Mouse (Mus musculus) frontal cortex, postnatal 36 days (tissue): Measurements from ENCODE around the gene Hoxa7.
A peak's percentile ranks its signal among the peaks of the same experiment; 100 is the strongest.

ENCODE experiments used
- DNase-seq, 2 experiments: peaks; one replicate each; pipeline ENCODE4 v3.0.0; 2022; ENCODE audit warnings: low spot score in 2 of 2

Hoxa7 gene

DNA sequence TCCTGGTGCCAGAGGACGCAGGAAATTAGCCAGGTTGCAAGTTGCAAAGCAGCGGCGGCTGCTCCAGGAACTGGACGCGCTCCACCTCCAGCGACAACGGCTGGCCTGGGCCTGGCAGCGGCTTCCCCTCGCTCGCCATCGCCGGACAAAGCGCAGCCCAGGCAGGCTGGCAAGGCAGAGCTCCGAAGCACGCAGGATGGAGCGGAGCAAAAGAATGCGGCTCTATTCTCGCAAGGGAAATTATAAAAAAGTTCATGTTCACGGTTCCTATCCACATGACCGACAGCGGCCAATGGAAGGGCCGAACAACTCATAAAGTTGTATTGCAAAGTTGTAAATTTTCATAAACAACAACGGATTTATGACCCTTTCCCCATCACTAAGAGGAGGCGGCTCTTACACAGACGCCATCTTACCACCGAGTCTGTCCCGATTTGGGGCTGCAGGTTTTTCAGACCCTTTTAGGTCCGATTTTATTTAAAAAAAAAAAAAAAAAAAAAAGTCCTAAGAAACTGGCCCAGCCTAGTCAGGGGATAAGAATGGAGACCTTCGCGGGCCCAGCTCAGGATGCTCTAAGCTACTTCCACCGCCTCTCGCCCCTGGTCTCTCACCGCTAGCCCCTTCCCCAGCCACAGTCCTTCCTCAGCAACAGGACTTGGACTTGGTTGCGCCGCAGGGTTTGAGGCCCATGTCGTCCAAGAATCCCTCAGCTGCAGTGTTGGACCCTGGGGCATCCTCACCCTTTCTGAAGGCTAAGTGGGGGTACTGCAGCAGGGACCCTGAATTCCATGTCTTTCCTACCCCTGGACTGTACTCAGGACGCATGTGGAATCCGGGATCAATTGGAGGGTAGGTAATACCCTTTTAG, 8.3 kb downstream of the Hoxa7 start, which contains the start of the genes Hoxa3 and Gm28308:
Gene Hoxa3 (minus strand): TSS at position 218 of the 868 bp plus-strand sequence.
Gene Gm28308 (minus strand): TSS at position 221 of the 868 bp plus-strand sequence.
- no peak for DNase-seq

DNA sequence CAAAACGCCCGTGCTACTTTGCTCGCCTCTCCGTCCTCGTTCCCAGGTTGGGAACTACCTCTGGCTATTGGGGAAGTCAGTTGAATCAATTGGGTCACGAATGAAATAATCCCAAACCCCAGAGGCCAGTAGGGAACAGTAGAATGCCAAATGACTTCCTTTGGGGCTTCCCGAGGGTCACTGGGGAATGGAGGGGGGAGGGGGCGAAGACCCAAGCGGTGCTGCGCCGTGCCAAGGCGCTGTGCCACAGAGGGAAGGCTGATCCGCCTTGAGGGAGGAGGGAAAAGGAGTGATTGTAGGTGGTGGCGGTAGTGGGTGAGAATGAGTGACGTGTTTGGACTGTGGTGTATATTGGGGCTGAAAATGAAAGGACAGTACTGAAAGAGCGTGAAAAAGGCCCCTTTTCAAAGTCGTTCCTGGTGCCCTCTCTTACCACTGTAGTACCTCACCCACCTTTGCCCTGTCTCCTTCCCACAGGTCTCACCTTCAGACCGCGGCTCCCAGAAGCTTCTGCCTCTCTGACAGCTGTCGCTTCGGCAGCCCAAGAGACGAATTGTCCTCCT, 9.0 kb downstream of the Hoxa7 start:
- no peak for DNase-seq

DNA sequence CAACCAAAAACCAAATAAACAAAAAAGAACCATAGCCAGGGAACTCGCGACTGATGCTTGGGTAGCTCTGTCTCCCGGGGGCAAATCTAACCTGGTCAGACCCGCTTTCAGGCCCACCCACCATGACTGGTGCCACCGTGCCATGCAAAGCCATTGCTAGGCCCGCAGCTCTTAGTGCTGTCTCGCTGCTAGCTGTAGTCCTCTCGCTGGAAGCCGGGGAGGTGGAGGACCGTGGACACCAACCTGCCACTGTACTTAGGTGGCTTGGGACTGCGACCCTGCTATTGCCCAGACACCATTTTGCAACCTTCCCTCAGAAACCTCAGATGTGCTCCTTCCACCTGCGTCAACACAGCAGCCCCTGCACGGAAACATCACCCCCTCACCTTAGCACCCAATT, 9.7 kb downstream of the Hoxa7 start:
- no peak for DNase-seq

DNA sequence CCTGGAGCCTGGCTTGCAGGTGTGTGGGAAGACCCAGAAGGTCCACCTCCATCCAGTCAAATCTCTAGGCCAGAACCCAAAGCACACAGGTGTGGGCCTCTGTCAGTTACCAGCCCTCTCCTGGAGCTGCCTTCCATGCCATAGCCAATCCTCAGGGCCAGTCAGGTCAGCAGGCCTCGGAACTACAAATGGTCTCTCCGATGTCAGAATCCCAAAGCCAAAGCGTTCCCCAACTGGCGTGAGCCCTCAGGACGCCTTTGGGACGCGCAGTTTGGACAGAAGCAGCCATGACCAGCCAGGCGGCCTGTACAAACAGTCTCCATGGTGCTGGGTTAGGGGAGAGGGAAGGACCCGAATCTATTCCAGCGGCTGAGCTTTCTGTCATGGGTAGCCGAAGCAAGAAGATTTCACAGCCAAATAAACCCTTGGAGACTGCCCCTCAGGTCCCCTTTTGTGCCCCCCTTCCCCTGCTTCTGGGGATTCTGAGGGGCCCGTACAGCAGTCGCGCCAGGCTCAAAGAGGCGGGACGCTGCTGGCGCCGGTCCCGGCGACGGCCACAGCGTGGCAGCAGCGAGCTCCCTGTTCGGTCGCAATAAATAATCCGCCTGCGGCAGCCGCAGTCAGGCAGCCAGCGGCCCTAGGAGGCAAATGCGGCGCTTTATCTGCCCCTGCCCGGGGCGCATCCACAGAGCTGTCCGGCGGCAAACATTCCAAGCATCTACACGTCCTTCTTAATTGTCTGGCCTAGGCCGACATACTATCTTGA, 10.3 kb downstream of the Hoxa7 start:
- DNase-seq: peak in 1 of 2 experiments; percentile 56

DNA sequence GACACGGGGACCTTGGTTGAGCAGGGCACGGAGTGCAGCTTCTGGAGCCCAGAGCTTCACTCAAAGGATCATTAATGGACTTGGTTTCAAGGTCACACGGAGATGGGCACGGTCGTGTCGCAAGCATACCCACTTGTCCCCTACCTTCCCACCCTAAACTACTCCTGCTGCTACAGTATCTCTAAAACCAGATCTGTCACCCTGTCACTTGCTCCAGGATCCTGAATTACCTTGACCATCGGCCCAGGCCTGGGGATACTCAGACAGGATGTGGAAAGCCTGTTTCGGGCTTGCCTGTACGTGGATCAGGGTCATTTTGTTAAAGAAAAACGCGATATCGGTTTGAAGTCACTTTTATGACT, 12.0 kb downstream of the Hoxa7 start:
- no peak for DNase-seq

DNA sequence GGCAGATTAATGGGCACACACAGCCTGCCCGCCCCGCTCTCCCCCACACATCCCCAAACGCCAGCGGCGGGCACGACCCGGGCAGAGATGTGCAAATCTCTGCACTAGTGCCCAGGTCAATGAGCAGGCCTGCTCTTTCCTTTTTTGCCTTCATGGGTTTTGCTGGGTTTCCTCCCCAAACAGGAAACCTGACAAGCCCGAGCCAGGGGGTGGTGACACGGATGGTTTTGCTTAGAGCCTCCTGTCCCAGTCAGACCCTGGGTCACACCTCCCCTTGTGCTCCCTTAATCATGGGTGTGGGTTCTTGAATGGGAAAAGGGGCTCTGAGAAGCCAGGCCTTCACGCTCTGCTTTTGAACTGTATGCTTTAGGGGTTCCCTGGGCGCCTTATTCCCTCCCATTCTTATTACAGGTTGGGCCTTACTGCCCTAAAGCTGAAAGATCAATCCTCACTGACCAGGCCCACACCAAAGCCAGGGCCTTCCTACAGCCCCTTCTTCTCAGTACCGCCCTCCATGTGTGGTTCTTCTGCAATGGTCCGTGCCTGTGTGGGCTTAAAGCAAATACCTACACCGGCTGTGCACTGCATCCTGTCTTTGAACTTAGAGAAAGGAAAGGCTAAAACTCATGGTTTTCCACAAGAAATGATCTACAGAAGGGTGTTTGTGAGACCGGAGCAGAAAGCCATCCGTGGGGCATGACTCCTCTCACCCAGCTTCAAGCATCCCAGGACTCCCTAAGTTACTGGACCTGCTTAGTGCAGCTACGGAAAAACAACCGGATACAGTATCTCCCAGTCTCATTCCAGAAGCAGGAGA, 12.6 kb downstream of the Hoxa7 start:
- no peak for DNase-seq

DNA sequence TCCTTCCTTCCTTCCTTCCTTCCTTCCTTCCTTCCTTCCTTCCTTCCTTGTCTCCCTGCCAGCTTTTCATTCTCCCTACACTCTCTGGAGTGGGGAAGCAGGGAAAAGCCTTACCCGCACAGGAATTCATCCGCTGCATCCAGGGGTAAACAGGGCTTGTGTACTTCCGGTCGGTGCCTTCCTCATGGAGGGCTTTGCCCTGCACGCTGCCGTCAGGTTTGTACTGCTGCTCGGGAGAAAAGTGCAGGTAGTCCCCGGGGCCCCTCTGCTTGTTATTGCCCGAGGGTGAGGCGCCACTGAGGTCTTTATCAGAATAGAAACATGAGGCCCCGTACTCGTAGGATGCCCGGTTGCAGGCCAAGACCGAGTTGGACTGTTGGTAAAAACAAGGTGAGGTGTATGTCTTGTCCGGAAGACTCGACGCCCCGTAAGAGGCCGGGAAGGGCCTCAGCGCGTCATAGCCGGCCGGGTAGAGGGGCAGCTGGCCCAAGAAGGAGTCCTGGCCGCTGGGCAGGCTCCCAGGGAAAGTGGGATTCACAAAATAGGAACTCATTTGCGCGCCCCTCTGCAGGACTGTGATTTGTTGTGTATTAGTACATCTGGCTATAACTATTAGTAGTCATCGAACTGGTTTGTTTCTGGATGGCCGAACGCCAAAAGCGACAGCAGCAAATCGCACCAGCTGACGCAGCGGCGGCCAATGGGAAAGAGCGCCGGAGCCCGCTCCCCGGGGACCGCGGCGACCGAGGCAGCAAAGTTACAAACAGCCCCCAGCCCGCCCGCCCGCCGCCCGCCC, 13.4 kb downstream of the Hoxa7 start, which contains the start of gene Hoxa6:
Gene Hoxa6 (minus strand): TSS at position 651 of the 796 bp plus-strand sequence.
- DNase-seq: no peak

DNA sequence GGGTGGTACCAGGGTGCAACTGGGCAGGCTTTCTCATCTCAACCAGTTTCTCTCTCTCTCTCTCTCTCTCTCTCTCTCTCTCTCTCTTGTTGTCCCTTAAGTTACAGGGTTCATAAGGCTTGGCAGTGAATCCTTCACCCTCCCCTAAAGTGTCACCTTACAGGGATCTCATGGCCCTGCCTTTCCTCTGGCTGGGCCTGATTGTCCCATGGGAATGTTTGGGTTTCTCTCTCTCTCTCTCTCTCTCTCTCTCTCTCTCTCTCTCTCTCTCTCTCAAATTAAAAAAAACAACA, 14.0 kb downstream of the Hoxa7 start:
- no peak for DNase-seq

DNA sequence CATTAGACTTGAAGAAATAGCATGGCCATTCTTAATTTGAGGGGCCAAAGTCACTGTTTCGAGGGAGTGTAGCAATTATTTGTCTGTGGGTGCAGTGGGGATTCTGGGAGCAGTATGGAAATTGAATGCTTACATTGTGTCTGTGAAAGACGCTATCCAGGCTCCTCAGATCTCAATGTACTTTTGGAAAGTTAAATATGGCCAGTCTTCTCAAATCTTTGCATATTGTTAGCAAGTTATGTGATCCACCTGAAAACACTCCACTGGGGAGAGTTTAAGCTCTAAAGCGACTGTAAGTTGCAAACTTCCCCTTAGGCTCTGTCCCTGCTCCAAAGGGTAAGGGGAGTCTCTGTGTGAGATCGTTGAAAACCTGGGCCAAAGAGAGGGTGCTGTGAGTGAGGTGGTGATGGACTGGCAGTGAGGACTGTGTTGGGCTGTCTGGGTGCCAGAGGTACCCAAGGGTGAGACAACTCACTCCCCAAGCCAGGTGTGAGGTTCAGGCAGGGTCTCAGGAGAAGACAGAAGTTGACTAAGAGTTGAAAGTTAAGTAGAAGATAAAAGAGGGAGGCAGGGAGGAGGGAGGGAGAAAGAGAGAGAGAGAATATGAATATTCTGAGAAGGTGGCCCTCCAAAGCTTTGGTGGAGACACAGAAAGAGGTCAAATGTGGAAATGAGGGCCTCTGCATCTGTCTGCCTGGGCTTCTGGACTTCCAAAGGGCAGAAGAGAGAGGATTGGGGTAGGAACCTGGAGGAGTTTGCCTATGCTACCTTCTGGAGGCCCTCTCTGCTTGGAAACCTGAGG, 14.6 kb downstream of the Hoxa7 start:
- DNase-seq: no peak

DNA sequence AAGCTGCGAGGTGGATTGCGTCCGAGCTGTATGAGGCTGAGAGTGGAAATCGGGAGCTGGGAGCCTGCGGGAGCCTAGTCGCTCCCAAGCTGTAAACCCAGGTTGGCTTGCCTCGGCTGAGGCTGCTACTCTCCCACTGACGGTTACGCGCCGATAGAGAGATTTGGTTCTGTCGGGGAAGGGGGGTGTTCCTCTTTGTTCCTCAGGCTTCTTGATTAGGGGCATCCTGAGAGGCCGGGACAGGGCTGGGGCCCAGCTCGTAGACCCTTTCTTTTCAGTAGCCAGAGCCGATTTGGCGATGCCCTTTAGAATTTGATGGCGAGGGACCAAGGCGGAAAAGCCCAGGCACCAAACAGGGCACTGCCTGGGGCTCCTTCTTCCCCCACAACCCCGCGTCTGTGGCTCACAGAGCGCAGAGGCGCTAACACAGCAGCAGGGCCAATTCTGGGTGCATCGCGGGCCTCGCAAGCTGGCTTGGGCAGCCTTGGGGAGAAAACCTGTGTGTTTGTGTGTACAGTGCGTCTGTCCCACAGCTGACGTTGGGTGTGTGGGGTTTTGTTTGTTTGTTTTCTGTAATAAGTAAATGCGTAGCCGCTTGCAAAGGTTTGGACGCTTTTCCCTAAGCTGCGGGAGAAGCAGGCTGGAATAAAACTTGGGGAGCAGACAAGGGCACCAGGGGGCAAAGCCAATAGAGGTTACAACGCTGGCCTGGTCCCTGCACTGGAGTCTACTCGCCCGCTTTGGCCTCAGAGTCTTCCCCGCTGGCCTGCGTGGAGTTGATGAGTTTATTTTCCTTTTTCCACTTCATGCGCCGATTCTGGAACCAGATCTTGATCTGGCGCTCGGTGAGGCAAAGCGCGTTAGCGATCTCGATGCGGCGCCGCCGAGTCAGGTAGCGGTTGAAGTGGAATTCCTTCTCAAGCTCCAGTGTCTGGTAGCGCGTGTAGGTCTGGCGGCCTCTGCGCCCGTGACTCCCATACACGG, 15.7 kb downstream of the Hoxa7 start:
- DNase-seq: no peak

DNA sequence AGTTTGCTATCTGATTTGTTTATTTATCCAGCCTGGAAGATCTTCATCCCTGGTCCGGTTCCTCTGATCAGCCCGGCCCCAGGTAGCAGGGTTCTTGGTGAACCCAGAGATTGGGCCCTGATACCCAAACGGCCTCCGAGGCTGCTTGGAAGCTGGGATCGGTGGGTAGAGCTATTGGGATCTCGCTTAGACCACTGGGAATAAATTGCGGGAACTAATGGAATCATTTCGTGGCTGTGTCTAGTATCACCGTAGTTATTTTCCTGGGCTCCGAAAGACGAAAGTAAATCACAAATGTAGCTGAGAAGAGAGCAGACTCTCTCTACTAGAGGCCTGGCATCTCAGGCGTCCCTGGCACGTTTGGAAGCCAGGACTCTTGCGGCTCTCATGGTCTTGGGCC, 16.4 kb downstream of the Hoxa7 start:
- DNase-seq: peak in 1 of 2 experiments; percentile 1

DNA sequence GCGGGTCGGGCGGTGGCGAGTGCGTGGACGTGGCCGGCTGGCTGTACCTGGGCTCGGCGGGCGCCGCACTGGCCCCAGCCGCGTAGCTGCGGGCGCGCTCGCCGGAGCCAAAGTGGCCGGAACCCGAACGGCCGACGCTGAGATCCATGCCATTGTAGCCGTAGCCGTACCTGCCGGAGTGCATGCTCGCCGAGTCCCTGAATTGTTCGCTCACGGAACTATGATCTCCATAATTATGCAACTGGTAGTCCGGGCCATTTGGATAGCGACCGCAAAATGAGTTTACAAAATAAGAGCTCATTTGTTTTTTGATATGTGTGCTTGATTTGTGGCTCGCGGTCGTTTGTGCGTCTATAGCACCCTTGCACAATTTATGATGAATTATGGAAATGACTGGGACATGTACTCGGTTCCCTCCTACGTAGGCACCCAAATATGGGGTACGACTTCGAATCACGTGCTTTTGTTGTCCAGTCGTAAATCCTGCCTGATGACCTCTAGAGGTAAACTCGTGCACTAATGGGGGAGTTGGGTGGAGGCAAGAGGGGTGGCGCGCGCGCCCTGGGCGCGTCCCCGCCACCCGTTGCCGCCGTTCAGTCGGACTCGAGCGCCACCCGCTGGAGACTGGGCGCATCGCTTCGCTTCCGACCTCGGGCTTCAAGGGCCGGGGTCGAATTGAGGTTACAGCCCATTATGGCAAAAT, 17.5 kb downstream of the Hoxa7 start, which contains the start of gene Hoxa5:
Gene Hoxa5 (minus strand): TSS at position 538 of the 703 bp plus-strand sequence.
- DNase-seq: no peak

DNA sequence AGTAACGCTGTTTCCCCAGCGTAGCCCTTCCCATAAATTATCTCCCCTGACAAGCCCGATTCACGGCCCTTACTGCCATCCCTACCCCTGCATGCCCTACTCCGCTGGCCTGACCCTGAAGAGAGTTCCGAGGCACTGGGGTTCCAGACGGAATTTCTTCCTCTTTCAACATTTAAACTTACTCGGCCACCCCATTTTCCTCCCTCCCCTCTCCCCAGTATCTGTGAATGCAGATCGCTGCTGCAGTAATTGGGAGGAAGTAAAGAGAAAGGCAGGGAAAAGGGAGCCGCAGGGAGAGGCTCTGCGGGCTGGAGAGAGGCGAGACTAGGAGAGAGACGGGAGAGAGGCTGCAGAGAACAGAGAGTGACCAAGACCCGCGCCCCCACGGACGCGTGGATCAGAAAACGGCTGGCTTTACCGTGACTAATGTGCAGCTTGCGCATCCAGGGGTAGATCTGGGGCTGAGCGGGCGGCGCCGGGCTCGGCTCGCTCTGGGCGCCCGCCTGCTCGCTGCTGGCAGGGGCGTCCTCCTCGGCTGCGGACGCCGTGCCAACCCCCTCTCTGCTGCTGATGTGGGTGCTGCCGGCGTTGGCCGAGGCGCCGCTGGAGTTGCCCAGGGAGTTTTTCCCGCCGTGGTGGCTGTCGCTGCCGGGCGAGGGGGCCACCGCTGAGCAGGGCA, 18.1 kb downstream of the Hoxa7 start:
- DNase-seq: no peak

DNA sequence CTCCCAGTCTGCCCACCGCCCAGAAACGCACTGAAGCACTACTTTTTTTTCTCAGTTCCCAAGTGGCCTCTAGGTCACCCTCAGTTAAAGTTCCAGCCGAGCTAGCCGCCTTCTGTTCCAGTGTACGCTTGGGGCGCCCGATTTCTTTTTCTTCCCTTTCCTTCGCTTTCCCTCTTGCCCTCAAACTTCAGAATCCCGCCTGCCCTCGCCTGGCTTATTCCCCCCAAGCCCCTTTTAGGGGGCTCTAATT, 18.6 kb downstream of the Hoxa7 start:
- DNase-seq: no peak

DNA sequence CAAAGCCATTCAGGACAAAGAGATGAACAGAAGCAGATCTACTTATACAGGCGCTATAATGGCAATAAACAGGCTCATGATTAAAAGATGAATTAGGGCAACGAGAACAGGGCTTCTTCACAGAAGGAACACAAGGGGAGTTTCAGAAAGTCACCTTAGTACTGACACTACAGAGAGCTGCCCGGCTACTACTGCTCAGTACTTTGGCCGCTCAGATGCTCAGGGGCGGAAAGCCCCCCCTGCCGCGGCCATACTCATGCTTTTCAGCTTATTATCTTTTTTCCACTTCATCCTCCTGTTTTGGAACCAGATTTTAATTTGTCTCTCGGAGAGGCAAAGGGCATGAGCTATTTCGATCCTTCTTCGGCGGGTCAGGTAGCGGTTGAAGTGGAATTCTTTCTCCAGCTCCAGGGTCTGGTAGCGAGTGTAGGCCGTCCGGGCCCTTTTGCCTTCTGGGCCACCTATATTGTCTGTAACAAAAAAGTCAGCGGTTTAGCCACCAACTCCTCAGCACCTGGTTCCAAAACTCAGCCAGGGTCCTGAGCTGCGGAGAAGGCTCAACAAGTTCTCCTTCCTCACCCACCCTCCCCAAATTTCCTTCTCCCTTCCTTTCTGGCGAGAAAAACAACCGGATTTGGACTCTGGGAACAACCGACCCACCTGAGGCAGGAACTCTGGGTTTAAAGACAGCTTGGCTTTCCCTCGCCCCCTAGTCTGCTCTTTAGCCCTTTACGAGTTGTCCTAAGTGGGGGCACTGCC, 19.1 kb downstream of the Hoxa7 start:
- DNase-seq: no peak

DNA sequence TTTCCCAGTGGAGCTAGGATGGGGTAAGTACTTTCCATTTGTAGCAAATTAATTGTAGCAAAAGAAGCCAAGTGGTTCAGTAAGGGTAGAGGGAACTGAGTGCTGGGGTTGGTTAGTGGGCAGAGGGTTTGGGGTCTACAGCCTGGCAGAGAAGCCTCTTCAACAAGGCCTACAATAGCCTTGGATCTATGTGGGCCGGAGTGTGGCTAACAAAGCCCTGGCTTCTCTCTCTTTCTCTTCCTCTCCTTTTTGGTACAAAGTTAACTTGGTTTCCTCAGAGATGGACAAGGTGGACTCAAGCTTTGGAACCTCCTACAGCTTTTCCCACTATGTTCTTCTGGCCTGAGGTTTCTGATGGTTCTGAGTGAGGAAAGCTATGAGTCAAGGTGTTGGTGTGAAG, 20.4 kb downstream of the Hoxa7 start:
- DNase-seq: no peak

DNA sequence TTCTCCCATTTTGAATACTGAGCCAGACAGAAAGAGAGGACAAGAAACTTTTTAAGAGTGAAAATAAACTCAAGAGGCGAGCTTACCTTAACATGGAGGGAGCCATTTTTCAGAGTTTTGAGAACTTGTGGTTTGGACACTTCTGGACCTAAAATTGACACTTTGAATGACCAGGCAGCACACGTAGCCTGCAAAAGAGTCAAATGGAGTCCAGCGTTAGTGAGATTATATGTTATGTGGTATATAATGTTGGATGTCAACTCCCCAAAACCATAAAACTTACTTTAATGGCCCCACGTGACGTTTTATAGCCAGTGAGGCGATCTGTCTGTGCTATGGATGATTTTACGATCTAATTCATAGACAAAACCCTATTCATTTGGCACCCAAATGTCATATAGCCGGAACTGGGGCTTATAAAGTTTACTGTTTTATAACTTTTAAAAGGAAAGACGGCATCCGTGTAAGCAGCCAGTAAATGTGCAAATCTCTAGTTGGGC, 20.9 kb downstream of the Hoxa7 start:
- DNase-seq: no peak
